Mouse (Mus musculus): ENCODE results near the gene Sost.
A peak's percentile ranks its signal among the peaks of the same experiment; 100 is the strongest.
"Not testable (repeated sequence)": the region's sequence is repeated elsewhere in the genome, so short reads cannot be mapped to it uniquely, and the experiment has no call there.

Sost gene

DNA sequence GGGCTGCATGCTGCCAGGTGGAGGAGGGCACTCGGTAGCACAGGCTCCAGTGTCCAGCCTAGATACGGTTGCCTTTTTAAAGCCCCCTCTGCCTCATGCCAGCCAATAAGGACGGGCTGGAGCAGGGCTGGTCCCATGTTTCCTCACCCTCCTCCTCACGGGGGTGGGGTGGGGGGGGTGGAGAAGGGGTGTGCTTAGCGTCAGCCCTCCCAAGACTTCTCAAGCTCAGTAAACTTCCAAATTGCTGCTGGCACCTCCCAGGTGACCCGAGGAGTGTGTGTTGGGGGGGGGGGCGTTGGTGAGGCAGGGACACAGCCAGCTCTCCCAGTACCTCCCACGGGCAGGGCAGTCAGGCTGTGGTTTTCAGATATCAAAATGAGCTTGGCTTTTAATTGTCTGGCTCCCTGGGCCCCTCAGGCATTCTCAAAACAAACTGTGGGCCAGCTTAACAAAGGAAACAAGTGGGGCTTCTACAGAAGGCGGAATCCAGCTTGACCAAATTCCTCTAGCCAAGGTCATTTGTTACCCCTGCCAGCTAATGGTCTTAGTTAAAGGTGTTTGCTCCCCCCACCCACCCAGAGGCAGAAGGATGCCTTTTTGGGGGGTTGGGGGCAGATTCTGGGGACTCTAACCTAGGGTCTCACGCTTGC, at the start of gene Sost:
Sost (minus strand) TSS at position 51 of the 650 bp plus-strand sequence.
- DNase-seq (ENCODE audit: low spot score in 2 of 2): no peak

DNA sequence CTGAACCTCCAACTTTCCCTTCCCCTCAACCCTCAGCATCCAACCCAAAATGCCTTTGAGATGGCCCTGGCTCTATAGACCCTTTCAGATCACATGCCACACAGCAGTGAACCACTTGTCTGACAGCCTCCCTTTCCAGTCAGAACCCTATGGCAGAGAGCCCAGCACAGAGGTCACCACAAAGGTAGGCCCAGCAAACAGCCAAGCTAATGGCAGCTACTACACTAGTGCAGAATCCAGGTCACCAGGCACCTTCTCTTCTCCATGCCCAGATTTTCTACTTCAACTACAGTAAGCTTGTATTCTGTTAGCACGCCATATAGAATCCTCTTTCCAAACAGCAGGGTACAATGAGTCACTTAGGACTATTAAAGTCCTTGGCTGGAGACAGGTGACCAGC, 49.3 kb upstream of the Sost start:
- no peak for DNase-seq (ENCODE audit: low spot score in 2 of 2)

DNA sequence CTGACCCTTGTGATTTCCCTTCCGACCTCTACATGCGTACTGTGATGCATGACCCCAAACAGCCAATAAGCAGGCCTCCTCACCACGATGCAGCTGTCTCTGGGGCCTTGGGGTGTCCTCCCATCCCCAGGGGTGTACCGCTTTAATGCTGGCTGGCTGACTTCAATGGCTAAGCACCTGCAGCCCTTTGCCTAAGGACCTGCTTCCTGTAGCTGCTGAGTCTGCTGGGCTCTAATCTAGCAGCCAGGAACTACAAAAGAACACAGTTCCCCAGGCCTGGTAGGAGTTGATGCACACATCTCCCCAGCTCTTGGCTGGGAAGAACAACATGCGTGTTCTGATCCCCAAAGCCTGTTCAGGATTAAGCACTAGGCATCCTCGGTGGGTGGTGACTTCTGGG, 48.7 kb upstream of the Sost start:
- DNase-seq (ENCODE audit: low spot score in 2 of 2): no peak

DNA sequence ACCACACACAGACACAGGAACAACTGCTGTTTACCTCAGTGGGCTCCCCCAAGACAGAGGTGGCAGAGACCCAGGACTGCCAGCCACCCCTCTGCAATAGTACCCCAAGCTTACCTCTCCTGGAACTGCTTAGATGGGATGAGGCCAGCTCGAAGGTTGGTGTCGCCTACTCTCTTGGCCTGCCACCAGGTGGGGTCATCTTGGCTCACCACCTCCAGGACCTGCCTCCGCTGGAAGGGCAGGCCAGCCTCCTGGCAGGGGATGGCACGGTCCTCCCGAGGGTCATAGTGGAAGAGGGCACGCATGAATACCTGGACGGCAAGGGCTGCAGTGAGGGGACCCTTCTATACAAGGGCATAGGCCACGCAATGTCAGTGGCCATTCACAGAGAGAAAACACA, 46.4 kb upstream of the Sost start:
- no peak for DNase-seq (ENCODE audit: low spot score in 2 of 2)

DNA sequence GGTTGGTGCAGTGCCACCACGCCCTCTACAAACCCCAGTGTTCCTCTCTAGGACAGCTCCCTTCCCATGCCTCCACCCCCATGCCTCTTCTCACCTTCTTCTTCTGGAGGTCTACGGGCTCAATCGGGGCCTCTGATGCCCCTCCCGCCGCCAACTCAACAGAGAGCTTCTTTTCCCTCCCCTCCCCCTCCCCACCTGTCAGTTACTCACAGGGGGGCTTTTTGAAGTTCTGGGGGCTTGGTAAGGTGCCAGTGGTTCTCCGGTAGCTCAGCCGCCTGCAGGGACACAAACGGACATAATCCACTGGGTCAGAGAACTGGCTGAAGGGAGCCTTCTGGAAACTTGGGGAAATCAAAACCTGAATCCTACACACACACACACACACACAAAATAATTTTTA, 44.7 kb upstream of the Sost start:
- DNase-seq (ENCODE audit: low spot score in 2 of 2): no peak

DNA sequence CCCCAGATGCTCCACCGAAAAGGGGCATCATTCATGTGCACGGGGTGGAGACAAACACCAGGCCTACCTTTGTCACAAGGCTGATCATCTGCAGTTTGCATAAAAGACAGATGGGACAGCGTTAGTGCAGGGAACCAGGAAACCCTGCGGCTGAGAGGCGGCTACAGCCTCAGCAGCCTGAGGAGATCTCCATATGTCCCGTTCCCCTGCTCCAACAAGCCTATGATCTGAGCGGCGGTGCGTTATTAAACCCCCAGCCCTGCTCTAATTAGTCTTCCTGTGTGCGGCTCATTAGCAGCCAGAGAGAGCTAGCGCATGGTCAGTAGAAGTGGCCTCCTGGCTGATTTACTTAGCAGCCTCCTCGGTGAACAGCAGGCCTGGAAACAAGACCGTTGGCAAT, 43.3 kb upstream of the Sost start:
- DNase-seq (ENCODE audit: low spot score in 2 of 2): no peak

DNA sequence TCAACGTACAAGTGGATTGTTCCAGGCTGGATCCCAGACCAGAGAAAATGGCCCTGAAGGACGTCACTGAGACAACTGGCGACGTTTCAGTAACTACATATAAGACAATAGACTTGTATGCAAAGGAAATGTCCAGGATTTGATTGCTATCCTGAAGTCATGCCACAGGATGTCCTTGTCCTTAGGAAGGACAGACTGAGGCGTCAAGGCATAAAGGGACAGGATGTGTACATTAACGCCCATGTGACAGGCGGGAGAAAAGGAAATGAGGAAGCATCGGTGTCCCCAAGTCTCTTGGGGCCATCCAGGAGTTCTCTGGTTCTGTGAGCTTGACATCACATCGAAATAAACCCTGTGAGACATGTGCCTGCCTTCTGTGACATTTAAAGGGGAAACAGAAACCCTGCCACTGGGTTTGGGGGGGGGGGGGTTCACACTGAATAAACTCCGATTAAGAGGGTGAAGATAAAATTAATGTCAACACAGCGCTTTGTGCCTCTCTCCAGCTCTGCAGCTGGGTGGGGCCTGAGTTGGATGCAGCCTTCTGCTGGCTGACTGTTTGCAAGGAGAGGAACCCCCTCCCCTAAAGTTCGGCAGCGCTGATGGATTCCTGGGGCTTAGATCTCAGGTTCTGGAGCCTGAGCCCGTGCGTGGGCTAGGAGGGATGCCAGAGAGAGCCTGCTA, 42.3 kb upstream of the Sost start:
- no peak for DNase-seq (ENCODE audit: low spot score in 2 of 2)

DNA sequence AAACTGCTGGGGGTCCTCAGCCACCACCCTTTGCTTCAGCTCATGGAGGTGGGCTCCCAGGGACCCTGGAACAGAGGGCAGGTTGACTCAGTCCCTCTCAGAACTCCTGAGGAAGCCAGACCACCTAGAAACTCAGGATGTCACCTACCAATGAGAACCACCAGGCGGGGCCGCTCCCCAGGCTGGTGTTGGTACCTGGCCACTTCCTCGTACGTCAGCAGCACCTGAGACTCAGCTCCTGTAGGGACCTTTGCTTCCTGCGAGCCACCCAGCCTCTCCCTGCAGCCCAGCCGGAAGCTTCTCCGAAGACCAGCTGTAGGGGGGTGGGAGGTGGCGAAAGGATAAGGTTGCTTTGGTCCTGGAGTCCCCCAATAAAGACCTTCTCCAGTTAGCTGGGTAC, 41.6 kb upstream of the Sost start:
- DNase-seq (ENCODE audit: low spot score in 2 of 2): no peak

DNA sequence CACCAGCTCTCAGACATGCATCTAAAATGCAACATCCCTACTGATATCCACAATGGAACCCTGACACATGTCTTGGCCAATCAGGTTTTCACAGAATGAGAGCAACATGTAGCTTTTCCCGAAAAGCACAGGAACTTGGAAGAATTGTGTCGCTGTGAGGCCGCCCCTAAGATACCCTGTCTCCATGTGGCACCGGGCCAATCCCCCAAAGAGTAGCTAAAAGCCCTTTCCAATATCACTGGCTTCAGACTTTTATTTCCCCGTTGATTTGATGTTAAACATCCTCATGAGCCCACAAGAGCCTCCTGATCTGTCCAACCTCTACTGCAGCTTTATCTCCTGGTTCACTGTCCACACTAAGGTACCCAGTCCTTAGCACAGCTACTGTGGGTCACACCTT, 39.9 kb upstream of the Sost start:
- DNase-seq (ENCODE audit: low spot score in 2 of 2): no peak

DNA sequence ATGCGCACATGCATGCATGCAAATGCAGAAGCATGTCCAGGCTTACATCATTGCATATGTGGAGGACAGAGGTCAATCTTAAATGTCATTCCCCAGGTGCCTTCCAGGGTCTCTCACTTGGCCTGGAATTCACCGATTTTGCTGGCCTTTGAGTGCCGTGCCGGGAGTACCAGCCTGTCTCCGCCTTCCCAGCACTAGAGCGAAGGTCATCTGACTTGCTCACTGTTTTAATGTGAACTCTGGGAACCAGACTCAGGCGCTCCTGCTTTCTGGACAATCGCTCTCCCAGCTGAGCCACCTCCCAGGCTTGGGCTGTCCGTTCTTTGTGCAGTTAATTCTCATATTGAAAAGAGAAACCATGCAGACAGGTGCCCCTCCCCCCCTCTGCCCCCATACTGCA, 39.5 kb upstream of the Sost start:
- no peak for DNase-seq (ENCODE audit: low spot score in 2 of 2)

DNA sequence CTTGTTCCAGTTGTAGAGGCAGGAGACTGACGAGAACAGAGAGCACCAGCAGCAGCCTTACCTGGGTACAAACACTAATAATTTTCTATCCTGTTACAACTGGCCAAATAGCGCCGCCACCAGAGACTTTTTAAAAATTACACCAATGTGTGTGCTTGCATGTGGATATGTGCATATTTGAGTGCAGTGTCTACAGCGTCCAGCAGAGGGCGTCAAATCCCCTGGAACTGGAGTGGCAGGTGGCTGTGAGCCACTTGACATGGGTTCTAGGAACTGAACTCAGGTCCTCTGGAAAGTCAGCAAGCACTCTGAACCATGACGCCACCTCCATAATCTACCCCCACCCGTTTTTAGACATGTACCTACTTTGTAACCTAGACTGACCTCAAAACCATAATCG, 37.4 kb upstream of the Sost start:
- no peak for DNase-seq (ENCODE audit: low spot score in 2 of 2)

DNA sequence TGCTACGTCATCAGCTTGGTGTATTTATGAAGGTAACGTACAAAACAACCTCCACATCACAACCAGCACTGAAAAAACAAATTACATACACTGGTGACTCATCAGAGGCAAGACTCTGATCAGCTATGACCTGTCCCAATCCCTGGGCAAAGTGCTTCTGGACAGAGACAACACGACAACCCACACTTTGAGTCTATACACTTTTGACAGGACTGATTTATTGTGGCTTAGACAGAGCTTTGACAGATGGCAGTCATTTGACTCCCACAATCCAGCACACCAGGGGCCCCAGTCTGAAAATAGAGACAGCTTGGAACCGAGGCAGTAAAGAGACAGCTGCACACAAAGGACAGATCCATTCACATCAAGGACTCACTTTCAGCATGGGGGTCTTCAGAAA, 32.7 kb upstream of the Sost start:
- DNase-seq (ENCODE audit: low spot score in 2 of 2): no peak

DNA sequence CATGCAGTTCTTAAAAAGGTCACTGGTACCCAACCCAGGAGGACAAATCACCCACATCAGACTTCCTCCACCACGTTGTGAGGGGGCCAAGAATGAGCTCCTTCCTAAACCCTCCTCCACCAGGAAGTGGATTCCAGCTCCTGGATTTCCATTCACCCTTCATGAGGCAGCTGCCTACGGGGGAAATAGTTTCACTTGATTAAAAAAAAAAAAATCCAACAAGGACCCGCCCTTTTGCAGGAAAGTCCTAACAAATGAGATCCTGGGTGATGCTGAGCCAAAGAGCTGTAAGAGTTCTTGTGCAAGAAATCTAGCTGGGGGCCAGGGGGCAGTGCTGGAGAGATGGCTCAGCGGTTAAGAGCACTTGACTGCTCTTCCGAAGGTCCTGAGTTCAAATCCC, 31.4 kb upstream of the Sost start:
- no peak for DNase-seq (ENCODE audit: low spot score in 2 of 2)

DNA sequence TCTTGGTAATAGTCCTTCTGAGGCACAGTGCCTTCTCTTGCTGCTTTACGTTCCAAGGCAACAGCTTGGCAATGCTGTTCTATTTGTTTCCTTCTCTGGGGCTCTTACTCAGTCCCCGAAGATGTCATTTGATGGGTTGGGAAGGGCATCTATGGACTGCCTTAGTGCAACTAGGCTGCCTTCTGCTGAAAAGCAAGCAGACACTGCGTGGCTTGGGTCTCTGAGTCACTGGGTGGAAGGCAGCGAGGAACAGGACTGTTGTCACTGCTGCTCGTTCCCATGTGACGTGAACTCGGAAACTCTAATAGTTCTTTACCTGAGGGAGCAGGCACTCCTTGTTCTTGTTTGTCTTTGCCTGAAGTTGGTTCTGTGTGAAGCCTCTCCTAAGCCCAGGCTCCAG, 29.1 kb upstream of the Sost start:
- no peak for DNase-seq (ENCODE audit: low spot score in 2 of 2)

DNA sequence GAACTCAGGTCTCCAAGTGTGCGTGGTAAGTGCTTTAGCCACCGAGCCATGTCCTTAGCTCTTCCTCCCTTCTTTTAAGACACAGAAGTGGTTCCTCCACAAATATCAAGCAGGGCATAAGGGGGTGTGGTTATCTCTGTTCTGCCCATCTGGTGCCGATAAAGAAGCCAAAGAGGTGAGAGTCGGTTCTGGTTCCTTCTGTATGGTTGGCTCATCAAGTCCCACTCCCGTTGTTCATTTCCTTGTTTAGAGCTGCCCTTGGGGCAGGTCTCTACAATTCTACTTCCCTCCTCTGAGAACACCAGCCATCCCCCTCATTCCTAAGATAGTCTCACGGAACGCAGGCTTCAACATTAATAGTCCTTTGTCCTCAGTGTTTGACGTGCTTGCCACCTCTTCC, 27.3 kb upstream of the Sost start:
- DNase-seq (ENCODE audit: low spot score in 2 of 2): no peak

DNA sequence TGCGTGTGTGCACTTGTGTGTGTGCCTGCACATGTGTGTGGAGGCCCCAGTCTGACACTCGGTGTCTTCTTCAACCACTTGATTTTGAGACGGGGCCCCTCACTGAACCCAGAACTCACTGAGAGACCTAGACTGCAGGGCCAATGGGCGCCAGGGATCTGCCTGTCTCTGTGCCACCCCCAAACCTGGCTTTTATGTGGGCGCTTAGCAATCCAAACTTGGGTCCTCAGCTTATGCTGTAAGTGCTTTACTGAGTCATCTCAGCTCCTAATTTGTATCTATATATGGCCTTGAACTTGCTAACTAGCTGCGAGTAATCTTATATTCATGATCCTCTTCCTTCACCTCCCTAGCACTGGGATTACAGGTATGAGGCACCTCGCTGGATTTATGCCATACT, 25.6 kb upstream of the Sost start:
- DNase-seq (ENCODE audit: low spot score in 2 of 2): no peak

DNA sequence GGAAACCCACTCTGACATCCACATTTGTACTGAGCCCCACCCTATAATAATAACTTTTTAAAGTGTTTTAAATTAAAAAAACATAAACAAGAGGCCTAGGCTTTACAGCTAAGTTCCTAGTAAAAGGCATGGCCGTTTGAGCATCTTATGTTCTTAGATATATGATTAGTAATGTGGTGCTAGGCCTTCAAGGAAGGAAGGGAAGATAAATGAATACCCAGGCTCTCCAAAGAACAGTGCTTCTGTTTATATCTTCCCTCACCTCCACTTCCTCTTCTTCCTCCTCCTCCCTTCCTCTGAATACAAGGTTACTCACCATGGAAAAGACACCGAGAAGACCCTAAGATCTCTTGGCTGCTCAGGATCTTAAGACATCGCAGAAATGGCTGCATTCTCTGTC, 25.0 kb upstream of the Sost start:
- DNase-seq (ENCODE audit: low spot score in 2 of 2): no peak

DNA sequence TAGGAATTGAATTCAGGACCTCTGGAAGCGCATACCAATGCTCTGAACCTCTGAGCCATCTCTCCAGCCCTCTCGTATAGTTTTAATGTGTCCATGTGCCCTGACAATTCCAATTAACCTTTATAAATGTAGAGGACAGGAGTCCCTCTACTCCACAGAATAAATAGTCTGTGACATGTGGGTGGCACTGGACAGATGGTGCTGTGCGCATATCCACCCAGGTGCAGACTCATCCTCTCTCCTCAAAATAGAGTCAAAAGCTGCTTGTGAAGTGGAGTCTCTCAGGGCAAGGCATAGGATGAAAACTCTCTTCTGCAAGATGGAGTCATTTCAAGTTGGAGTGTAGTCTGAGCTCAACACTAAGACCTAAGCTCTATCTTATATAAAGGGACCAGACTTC, 23.4 kb upstream of the Sost start:
- DNase-seq (ENCODE audit: low spot score in 2 of 2): no peak

DNA sequence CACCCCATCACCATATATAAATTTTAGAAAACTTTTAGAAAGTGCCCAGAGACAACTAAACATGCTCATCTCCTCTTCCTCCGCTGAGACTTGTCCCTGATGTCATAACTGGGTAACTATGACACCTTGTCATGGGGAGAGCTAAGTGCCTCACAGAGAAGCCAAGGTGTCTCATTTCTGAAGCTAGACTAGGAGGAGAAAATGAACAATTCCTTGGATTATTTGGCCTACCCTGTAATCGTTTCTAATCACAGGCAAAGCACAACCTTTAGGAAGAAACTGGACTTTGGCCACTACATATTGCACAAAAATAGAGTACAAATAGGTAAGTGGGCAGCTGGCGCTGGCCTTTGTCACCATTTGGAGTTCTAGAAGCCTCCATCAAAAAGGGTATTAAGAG, 20.1 kb upstream of the Sost start, which contains the start of gene Dusp3:
Dusp3 (minus strand) TSS at position 101 of the 400 bp plus-strand sequence.
- no peak for DNase-seq (ENCODE audit: low spot score in 2 of 2)

DNA sequence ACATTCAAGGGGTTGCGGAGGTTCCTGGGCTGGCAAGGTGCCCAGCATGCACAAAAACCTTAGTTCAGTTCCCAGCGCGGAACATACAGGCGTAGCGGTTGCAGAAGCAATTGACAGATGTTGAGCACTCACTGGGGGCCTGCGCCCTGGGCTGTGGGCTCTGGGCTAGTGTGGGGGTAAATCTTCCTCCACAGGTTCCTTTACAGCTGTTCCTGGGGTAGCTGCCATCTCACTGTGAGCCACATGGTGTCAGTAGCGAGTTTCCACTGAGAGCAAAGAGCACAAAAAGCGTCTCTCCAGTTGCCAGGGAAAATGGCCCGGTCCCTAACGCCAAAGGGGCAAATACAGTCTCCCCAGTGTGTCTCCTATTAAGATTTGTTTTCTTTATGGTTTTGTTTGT, 19.2 kb upstream of the Sost start:
- peak; percentile 73 to 83 for DNase-seq (ENCODE audit: low spot score in 2 of 2)

DNA sequence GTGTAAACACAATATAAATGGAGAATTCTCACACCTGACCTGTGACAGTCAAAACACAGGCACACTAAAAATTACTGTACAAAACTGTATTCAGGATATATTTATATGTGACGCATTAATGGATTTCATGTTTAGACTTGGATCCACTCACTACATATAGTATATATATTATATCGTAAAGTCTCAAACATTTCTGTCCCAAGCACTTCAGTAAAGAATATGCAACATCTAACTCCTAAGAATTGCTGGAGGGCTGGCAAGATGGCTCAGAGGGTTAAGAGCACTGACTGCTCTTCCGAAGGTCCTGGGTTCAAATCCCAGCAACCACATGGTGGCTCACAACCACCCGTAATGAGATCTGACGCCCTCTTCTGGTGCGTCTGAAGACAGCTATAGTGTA, 18.6 kb upstream of the Sost start:
- DNase-seq (ENCODE audit: low spot score in 2 of 2): not testable (repeated sequence)

DNA sequence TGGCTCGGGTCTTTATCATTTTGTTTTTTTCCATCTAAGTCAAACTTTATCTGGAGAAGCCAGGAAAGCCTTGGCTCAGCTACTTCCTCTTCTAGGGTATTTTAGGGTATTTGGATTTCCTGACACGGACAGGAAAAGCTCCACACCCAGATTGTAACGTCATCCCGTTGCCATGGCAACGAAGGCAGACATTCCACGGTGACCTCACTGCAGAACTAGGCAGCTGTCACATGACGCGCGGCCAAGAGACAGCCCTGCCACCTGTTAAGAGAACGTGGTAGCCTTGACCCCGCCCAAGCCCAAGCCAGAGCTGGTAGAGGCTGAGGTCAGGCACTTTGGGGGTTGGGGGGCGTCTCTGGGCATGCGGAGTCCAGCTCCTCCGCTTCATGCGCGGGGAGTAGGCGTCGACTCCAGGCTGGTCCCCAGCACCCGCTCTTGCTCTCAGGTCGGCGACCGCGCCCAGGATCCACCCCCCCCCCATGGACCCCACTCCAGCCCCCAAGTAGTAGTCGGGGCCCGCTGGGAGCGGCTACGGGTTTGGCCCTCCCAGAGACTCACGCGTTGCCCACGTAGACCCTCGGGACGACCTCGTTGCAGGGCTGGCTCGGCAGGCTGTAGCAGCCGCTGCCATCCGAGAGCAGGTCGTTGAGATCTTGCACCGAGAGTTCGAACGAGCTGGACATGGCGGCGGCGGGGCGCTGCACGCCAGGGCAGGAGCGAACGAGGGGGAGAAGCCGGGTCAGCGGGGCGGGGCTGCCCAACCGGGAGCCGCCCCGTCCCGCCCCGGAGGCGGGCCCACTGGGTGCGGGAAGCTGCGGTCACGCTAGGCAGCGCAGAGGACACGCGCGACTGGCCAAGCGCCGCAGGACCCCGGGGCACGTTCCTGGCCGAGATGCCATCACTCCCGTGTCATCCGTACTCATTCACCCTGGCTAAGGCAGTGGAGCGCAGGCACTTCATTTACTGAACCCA, 17.5 kb upstream of the Sost start, which contains the start of gene Cfap97d1:
Cfap97d1 (plus strand) TSS at position 226 of the 972 bp plus-strand sequence.
- DNase-seq (ENCODE audit: low spot score in 2 of 2): peak; percentile 86 to 92
